Mouse (Mus musculus) midbrain, embryonic 13.5 days (tissue): ENCODE measurements around the gene Cdkn1a. TPM values are rescaled to one million over a fixed set of nuclear protein-coding genes. Genes with fewer than 3 reads are reported as not detected.
"Not testable (repeated sequence)": the region's sequence is repeated elsewhere in the genome, so short reads cannot be mapped to it uniquely, and the experiment has no call there.

Experiments
- ATAC-seq: fragments of 200-750 bp; cut with Nextera tagmentation; 2 replicates; pipeline ENCODE4 v1.8.0; 2017; ENCODE audit warnings: mild to moderate bottlenecking, moderate TSS enrichment, moderate library complexity
- H3K27ac ChIP-seq: fragments of 300-500 bp; sonication (generic); 2 replicates; pipeline ENCODE4 v1.5.1; 2015; ENCODE audit warnings: inconsistent platforms, mild to moderate bottlenecking, moderate library complexity
- H3K27me3 ChIP-seq: fragments of 300-500 bp; sonication (generic); 2 replicates; pipeline ENCODE4 v1.6.1; 2015; ENCODE audit warnings: mild to moderate bottlenecking, inconsistent platforms
- H3K36me3 ChIP-seq: fragments of 300-500 bp; sonication (generic); 2 replicates; pipeline ENCODE4 v1.6.1; 2015; ENCODE audit warnings: mild to moderate bottlenecking, inconsistent platforms
- H3K4me1 ChIP-seq: fragments of 300-500 bp; sonication (generic); replicated peaks from 2 replicates; pipeline ENCODE4 v1.6.1; 2015; ENCODE audit warnings: inconsistent platforms
- H3K4me2 ChIP-seq: fragments of 300-500 bp; sonication (generic); replicated peaks from 2 replicates; pipeline ENCODE4 v1.6.1; 2015; ENCODE audit warnings: moderate library complexity, mild to moderate bottlenecking, inconsistent platforms
- H3K4me3 ChIP-seq: fragments of 300-500 bp; sonication (generic); replicated peaks from 2 replicates; pipeline ENCODE4 v1.5.1; 2015; ENCODE audit warnings: mild to moderate bottlenecking, inconsistent platforms
- H3K9ac ChIP-seq: fragments of 300-500 bp; sonication (generic); replicated peaks from 2 replicates; pipeline ENCODE4 v1.6.1; 2015; ENCODE audit warnings: mild to moderate bottlenecking, inconsistent platforms
- H3K9me3 ChIP-seq: fragments of 300-500 bp; sonication (generic); 2 replicates; pipeline ENCODE4 v1.6.1; 2016; ENCODE audit warnings: mild to moderate bottlenecking, inconsistent platforms
- WGBS: fragments of 180-500 bp; shearing (Covaris S2); methylation state at CpG from one replicate; pipeline ENCODE4 v1.1.7; 2015; 5-methylcytosine and 5-hydroxymethylcytosine counted together
- polyA plus RNA-seq: library from polyadenylated mRNA; unstranded; fragments of >200 nt; fragmentation: Nextera tagmentation; extraction: Ambion mirVana; gene quantifications from 2 replicates; pipeline ENCODE4 v1.2.1, GENCODE M21; 2015

The Cdkn1a gene
- polyA plus RNA-seq: 47.1 and 47.4 TPM in 2 replicates

DNA sequence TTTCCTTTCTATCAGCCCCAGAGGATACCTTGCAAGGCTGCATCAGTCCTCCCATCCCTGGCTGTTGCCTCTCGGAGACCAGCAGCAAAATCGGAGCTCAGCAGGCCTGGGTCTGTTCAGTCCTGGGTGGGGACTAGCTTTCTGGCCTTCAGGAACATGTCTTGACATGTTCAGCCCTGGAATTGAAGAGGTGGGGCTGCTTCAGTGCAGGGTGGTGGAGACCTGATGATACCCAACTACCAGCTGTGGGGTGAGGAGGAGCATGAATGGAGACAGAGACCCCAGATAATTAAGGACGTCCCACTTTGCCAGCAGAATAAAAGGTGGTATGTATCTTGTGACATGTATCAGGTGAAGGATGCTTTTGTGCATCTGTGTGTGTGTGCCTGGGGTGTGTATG, at the start of gene Cdkn1a:
Cdkn1a (plus strand) TSS at position 201 of the 400 bp plus-strand sequence.
- Histone ChIP-seq H3K27ac (no peak within 1 kb of the TSS), H3K9ac (no peak within 1 kb of the TSS), H3K4me2 (no peak within 1 kb of the TSS), H3K27me3 (peaks cover 32% of the 10 kb centered on the region), H3K36me3 (no peaks in the 10 kb centered on the region), H3K4me3 (no peak within 1 kb of the TSS), H3K9me3 (no peaks in the 10 kb centered on the region), H3K4me1 (peaks cover 23% of the 10 kb centered on the region)
- no peak for ATAC-seq
- 83% methylated on average over 3 of the region's 3 CpGs for WGBS

DNA sequence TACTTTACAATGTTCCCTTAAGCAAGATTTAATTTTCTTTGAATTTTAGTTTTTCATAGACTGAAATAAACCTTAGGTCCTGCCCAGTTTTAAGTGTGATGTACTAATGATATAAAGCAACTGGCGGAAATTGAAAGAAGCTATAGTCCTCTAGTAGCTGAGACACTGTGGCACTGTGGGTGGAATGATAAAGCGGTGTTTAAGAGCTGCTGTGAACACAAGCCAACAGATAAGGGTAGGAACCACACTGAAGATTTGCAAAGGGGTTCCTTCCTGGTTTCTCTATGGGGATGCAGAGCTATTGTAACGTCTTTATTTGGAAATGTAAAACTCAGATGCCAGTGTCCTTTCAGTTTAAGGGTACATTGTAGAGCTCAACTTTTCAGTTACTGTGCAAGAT, 49.1 kb upstream of the Cdkn1a start:
- H3K27me3 ChIP-seq, H3K9me3 ChIP-seq, H3K4me3 ChIP-seq, H3K9ac ChIP-seq, H3K27ac ChIP-seq, H3K4me2 ChIP-seq, ATAC-seq: not testable (repeated sequence)
- H3K36me3 ChIP-seq: peaks cover 87% of the 10 kb centered on the region
- H3K4me1 ChIP-seq: peaks cover 30% of the 10 kb centered on the region
- 89% methylated on average over 3 of the region's 3 CpGs for WGBS

DNA sequence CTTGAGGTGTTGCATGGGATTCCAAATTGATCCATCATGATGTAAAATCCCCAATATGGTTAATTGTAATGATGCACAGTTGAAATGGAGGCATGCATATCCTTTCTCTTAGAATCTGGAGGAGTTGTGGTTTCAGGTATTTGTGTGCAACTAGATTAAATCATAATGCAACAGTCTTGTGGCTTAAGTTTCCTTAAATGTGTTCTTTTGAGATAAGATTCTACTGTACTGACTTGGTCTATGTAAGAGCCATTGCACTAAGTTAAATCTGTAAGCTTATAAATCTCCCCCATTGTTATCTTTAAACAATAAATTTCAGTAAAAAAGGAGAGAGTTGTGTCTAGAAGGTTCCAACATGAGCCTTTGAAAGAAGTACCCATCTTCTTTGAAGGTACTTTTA, 48.2 kb upstream of the Cdkn1a start:
- Histone ChIP-seq H3K36me3 (peaks cover 87% of the 10 kb centered on the region), H3K4me1 (peaks cover 21% of the 10 kb centered on the region), H3K4me2 (no peak overlapping the region), H3K9me3 (no peaks in the 10 kb centered on the region), H3K4me3 (no peak overlapping the region), H3K27me3 (no peaks in the 10 kb centered on the region), H3K27ac (no peak overlapping the region), H3K9ac (no peak overlapping the region)
- ATAC-seq: no peak

DNA sequence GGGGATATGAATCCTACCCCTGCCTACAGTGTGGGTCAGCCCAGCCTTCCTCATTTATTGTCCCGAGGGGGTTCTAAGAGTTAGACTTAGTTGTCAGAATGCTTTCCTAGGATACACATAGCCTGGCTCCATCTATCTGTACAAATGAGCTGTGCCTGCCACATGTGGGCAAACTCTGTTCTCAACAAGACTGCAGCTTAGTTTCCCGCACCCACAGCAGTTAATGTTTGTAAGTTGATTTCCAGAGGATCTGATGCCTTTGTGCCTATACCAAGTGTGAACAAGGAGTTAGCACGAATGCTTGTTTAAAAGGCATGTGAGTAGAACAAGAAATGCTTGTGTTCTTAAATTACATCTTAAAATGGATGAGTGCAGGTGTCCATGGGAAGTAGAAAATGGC, 47.2 kb upstream of the Cdkn1a start:
- Histone ChIP-seq H3K36me3 (peaks cover 84% of the 10 kb centered on the region), H3K4me1 (peaks cover 12% of the 10 kb centered on the region; the same call in 1 of the 2 replicates), H3K9ac (no peak overlapping the region), H3K4me2 (no peak overlapping the region), H3K4me3 (no peak overlapping the region), H3K9me3 (no peaks in the 10 kb centered on the region), H3K27ac (no peak overlapping the region), H3K27me3 (no peaks in the 10 kb centered on the region)
- 90% methylated on average over 3 of the region's 3 CpGs for WGBS
- ATAC-seq: no peak

DNA sequence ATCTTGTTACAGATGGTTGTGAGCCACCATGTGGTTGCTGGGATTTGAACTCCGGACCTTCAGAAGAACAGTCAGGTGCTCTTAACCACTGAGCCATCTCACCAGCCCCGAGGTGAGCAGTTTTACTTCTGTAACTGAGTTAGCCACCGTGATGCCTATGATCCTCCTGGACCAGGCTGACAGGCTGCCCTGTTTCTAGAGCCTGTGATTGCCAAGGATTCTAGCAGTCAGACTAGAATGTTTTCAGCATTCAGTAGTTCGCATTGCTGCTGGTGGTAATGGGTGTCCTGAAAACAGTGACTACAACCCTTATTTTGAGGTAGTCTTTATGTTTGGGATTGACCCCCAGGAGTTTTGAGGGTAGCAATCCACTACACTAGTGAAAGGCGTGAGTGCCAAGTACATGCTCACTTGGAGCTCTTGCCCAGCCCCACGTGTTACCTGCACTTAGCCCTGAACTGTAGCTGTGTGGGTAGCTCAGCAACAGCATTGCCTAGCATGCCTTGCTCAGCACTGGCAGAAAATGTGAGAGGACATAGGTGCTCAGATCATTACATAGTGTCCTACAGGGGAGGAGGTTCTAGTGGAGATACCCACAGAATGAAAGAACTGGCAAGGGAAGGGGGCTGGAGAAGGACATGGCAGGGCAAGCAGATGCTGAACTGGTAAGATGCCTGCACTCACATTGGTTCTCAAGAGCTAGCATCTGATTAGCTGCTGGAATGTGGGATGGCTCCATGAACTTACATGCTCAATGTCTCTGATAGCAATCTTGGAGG, 46.4 kb upstream of the Cdkn1a start:
- 84% methylated on average over 6 of the region's 6 CpGs for WGBS

DNA sequence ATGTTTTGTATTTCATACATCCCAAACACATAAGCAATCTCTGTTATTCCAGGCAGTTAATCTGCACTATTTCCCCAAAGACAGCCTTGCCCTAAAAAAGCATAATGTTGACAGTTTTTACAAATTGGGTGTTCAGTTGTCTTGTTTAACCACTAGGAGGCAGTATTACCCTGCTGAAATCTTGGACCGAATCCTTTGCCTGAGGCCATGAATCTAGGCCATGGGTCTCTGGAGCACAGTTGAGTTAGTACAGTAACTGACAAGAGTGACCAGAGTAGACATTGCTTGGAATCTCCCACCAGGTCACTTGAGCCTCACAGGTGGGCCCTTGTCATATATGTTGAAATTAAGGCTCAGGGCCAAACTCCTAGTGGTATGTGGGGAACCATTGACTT, 45.9 kb upstream of the Cdkn1a start:
- Histone ChIP-seq H3K36me3 (peaks cover 71% of the 10 kb centered on the region), H3K9me3 (no peaks in the 10 kb centered on the region), H3K4me1 (no peaks in the 10 kb centered on the region), H3K4me3 (no peak overlapping the region), H3K27me3 (no peaks in the 10 kb centered on the region), H3K9ac (no peak overlapping the region), H3K27ac (no peak overlapping the region), H3K4me2 (no peak overlapping the region)
- WGBS: 60% methylated on average over 1 of the region's 1 CpGs
- no peak for ATAC-seq

More for the DNA sequence above, 46.4 kb upstream of the Cdkn1a start:
- H3K4me3 ChIP-seq: no peak overlapping the region
- peaks cover 77% of the 10 kb centered on the region for H3K36me3 ChIP-seq
- ATAC-seq: no peak; the same call in 1 of the 2 replicates
- H3K27ac ChIP-seq: peak overlapping the region; percentile 17; the same call in 1 of the 2 replicates
- H3K4me2 ChIP-seq: no peak overlapping the region
- H3K27me3 ChIP-seq: no peaks in the 10 kb centered on the region
- H3K9me3 ChIP-seq: no peaks in the 10 kb centered on the region
- H3K9ac ChIP-seq: no peak overlapping the region
- 0 out of 2 replicates have a peak, but pooled peaks cover 5% of the 10 kb centered on the region for H3K4me1 ChIP-seq

DNA sequence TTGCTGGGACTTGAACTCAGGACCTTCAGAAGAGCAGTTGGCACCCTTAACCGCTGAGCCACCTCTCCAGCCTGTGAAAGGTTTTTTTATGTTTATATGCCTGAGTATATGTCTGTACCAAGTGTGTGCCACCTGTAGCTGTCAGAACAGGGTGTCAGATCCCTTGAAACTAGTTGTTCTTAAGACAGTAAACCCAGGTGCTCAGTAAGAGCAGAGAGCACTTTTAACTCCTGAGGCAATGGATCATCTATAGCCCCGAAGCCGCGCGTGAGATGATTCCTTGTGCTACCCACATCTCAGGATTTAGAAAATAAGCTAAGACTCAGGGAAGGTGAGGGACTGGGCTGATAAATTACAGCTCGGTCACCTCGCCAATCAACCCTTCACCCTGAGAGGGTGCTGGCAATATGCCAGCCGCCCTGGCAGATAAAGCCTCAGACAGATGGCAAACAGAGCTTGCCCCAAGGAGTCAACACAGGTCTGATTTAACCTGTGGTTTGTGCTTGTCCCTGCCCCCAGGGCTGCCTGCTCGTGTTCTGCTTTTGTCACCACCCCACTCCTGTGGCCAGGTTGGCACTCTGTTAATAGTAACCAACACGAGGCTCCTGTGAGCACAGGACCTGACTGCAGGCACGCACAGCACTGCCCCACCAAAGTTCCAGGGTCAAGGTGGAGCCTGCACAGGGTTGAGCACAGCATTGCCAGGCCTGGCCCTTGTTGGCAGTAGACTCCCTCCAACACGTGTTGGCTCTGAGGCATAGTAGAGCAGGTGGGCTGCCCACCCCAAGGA, 44.8 kb upstream of the Cdkn1a start:
- Histone ChIP-seq H3K36me3 (peaks cover 62% of the 10 kb centered on the region), H3K4me1 (no peaks in the 10 kb centered on the region; the same call in 1 of the 2 replicates), H3K4me2 (no peak overlapping the region), H3K27me3 (no peaks in the 10 kb centered on the region), H3K9ac (no peak overlapping the region), H3K9me3 (no peaks in the 10 kb centered on the region), H3K27ac (peak overlapping the region; percentile 41; the same call in 1 of the 2 replicates), H3K4me3 (no peak overlapping the region)
- WGBS: 73% methylated on average over 12 of the region's 12 CpGs
- ATAC-seq: peak; percentile 27; the same call in 1 of the 2 replicates

DNA sequence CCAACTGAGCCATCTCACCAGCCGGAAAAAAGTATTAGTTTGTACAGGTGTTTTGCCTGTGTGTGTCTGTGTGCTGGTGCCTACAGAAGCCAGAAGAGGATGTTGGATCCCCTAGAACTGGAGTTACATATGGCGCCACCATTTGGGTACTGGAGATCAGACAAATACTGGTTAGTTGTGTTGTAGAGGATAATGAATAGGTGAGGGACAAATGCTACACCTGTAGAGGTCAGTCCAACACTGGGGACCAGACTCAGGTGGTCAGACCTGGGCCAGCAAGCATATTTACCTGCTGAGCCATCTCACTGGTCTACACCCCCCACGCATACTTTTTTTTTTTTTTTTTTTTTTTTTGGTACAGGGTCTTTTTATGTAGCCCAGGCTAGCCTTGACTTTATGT, 43.9 kb upstream of the Cdkn1a start:
- Histone ChIP-seq H3K27ac (no peak overlapping the region), H3K4me2 (no peak overlapping the region), H3K4me1 (no peaks in the 10 kb centered on the region; the same call in 1 of the 2 replicates), H3K4me3 (no peak overlapping the region), H3K36me3 (peaks cover 56% of the 10 kb centered on the region), H3K27me3 (no peaks in the 10 kb centered on the region), H3K9ac (no peak overlapping the region), H3K9me3 (no peaks in the 10 kb centered on the region)
- ATAC-seq: no peak
- 93% methylated on average over 3 of the region's 3 CpGs for WGBS

DNA sequence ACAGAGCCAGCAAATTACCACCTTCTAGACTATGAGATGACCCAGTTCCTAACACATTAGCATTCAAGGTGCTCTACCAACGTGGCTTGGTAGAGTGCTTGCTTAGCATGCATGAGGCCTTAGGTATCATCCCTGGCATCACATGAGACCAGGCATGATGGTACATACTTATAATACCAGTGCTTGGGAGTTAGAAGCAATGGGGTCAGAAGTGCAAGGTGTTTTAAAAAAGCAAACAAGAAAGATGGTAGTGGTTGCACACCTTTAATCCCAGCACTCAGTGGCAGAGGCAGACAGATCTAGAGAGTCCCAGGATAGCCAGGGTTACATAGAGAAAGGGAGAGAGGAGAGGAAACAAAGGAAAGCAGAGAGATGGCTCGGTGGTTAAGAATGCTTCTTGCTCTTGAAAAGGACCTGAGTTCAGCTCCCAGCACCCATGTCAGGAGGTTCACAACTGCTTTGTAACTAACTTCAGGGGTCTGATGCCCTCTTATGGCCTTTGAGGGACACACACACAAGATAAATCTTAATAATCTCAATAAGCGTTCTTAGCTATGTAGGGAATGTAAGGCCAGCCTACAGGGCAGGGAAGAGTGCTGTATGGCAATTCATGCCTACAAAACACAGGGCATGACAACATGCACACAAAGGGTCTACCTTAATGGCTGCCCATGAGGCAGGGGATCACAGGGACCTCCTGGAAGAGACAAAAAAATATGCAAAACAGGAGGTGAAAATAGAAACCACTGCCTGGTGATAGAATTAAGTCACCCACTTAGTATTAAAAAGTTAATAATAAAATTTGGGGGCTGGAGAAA, 42.9 kb upstream of the Cdkn1a start:
- no peak for ATAC-seq
- Histone ChIP-seq H3K27me3 (no peaks in the 10 kb centered on the region), H3K4me2 (no peak overlapping the region), H3K9me3 (no peaks in the 10 kb centered on the region), H3K4me3 (no peak overlapping the region), H3K36me3 (peaks cover 49% of the 10 kb centered on the region), H3K4me1 (no peaks in the 10 kb centered on the region; the same call in 1 of the 2 replicates), H3K9ac (no peak overlapping the region), H3K27ac (no peak overlapping the region)
- 56% methylated on average over 3 of the region's 3 CpGs for WGBS

DNA sequence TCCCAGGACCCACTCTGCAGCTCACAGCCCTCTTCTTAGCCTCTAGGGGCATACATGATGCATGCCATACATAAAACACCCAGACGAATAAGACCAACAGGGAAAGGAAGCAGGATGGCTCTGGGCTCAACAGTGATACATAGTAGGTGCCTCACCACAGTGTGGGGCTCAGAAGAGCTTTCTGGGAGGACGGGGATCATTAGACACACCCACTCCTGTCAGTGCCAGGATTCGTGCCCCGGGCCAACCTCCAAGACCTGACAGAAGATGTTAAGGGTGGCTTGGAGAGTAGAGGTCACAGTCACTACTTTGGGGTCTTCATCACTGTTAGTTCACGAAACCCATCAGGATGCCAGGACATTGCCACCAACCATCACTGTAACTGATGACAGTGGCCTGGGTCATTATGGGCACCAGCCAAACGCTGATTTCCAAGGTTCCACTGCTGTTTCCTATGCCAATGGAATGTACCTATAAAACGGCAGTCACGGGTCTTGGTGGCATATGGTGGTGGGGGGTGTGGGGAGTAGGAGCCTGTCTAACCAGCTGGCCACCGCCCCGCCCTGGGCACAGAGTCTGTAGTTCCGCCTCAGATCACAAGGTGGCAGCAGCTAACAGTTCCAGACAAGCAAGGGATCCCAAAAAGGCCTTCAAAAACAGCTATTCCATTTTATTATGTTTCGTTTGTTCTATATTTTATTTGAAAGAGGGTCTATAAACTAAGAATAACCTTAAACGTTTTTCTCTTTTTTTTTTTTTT, 41.8 kb upstream of the Cdkn1a start:
- Histone ChIP-seq H3K36me3 (peaks cover 41% of the 10 kb centered on the region), H3K4me3 (no peak overlapping the region), H3K9ac (no peak overlapping the region), H3K27ac (no peak overlapping the region), H3K4me1 (no peaks in the 10 kb centered on the region; the same call in 1 of the 2 replicates), H3K9me3 (no peaks in the 10 kb centered on the region), H3K27me3 (no peaks in the 10 kb centered on the region), H3K4me2 (no peak overlapping the region)
- ATAC-seq: peak; percentile 47; the same call in 1 of the 2 replicates
- 24% methylated on average over 13 of the region's 13 CpGs for WGBS

DNA sequence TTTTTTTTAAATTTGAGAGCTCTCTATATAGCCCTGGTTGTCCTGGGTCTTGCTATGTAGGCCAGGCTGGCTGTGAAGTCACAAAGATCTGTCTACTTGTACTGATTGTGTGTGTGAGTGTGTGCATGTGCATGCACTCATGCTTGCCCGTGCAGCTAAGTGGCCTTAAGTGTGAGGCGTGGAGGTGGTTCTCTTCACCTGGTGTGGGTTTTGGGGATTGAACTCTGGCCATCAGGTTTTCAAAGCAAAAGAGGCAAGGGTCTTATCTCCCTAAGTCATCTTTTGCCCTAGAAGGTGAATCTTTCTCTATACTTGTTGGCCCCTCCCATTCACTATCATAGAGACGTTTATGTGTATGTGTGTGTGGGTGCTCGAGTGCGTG, 41.3 kb upstream of the Cdkn1a start:
- H3K27me3 ChIP-seq: no peaks in the 10 kb centered on the region
- H3K4me2 ChIP-seq: no peak overlapping the region
- H3K27ac ChIP-seq: no peak overlapping the region
- 77% methylated on average over 5 of the region's 5 CpGs for WGBS
- H3K4me3 ChIP-seq: no peak overlapping the region
- H3K36me3 ChIP-seq: peaks cover 35% of the 10 kb centered on the region
- H3K9ac ChIP-seq: no peak overlapping the region
- ATAC-seq: no peak
- no peaks in the 10 kb centered on the region; the same call in 1 of the 2 replicates for H3K4me1 ChIP-seq
- no peaks in the 10 kb centered on the region for H3K9me3 ChIP-seq
